ENCODE assay signal across 10 mouse cellular contexts in genomic region chr4:143311341-143311740, GRCm38 (mm10). TPM values are rescaled to one million over a fixed set of nuclear protein-coding genes. Genes with fewer than 3 reads are reported as not detected.
DNase-seq lines count a peak whose midpoint lies in the region; ATAC-seq and TF ChIP-seq lines count a peak whose summit lies in the region.
"Had no signal": no experiment of that assay in that cellular context is flagged by ENCODE, and none has a peak within 500 bp of the region (broad histone marks: within the 10 kb centered on the region; RNA-seq: fewer than 3 reads in every experiment).

No protein-coding gene starts in this region.

- no peaks in the 10 kb centered on the region for H3K27me3 ChIP-seq in thymus, adult 2 months (ENCODE audit: control insufficient read depth, insufficient read depth, low read length)
- H3K27me3 ChIP-seq in midbrain, embryonic 14.5 days (ENCODE audit: control insufficient read depth, insufficient read depth, low read length), result no peaks in the 10 kb centered on the region
- H3K27me3 ChIP-seq: heart, embryonic 13.5 days; limb, embryonic 12.5 days had no signal

- DNase-seq in heart, adult 18-20 months, result peak; percentile 8 to 35
- DNase-seq in heart, adult 8-10 months (ENCODE audit: low spot score), result no peak
- DNase-seq in thymus, adult 2 months, result peak; percentile 7
- no peak for DNase-seq in thymus, adult 18-20 months
- peak; percentile 25 to 28 for DNase-seq in gastrocnemius, postnatal 36 days
- DNase-seq in thymus, postnatal 25 days, result peak; percentile 4
- no peak for DNase-seq in midbrain, embryonic 14.5 days

- H3K4me2 ChIP-seq in midbrain, embryonic 14.5 days (ENCODE audit: low read length), result no peak overlapping the region
- H3K4me2 ChIP-seq: heart, embryonic 13.5 days; limb, embryonic 12.5 days had no signal

- 52% methylated on average over 2 of the region's 2 CpGs for WGBS in thymus, adult 2 months
- WGBS in midbrain, embryonic 14.5 days, result 47% methylated on average over 2 of the region's 2 CpGs

- no peak overlapping the region for H3K27ac ChIP-seq in thymus, adult 2 months (ENCODE audit: control insufficient read depth, insufficient read depth, low read length)
- no peak overlapping the region for H3K27ac ChIP-seq in midbrain, embryonic 14.5 days (replicated peaks; ENCODE audit: low read depth, low read length)
- H3K27ac ChIP-seq: heart, embryonic 13.5 days; limb, embryonic 12.5 days had no signal

- H3K4me1 ChIP-seq in thymus, adult 2 months (replicated peaks; ENCODE audit: control insufficient read depth, insufficient read depth, low read length), result no peaks in the 10 kb centered on the region
- 0 out of 2 replicates have a peak, but pooled peaks cover 2% of the 10 kb centered on the region for H3K4me1 ChIP-seq in midbrain, embryonic 14.5 days (ENCODE audit: control insufficient read depth, insufficient read depth, low read length)
- H3K4me1 ChIP-seq: heart, embryonic 13.5 days; limb, embryonic 12.5 days had no signal

- TF ChIP-seq POLR2A in thymus, adult 2 months (IDR thresholded peaks at IDR 0.05; ENCODE audit: control insufficient read depth, extremely low read depth, insufficient read depth, low read length, poor library complexity), result no peak

- intact Hi-C loops in gastrocnemius, postnatal 36 days (cut with DNase I), result loop anchor here (2.0 kb wide), 1 partner anchor 53 kb away; no protein-coding TSS in a partner anchor

- no peak for TF ChIP-seq CTCF in thymus, adult 2 months (IDR thresholded peaks at IDR 0.05; ENCODE audit: borderline replicate concordance, control insufficient read depth, extremely low read depth, insufficient read depth, low read length, poor library complexity)

- no peaks in the 10 kb centered on the region for H3K36me3 ChIP-seq in thymus, adult 2 months (ENCODE audit: control insufficient read depth, insufficient read depth, low read length)
- no peaks in the 10 kb centered on the region for H3K36me3 ChIP-seq in midbrain, embryonic 14.5 days (ENCODE audit: control insufficient read depth, insufficient read depth, low read length)
- H3K36me3 ChIP-seq: heart, embryonic 13.5 days; limb, embryonic 12.5 days had no signal

- H3K4me3 ChIP-seq in thymus, adult 2 months (ENCODE audit: control insufficient read depth, insufficient read depth, low read length), result no peak overlapping the region
- no peak overlapping the region for H3K4me3 ChIP-seq in midbrain, embryonic 14.5 days (replicated peaks; ENCODE audit: low read depth, low read length)
- H3K4me3 ChIP-seq: heart, embryonic 13.5 days; limb, embryonic 12.5 days had no signal

- H3K9ac ChIP-seq in midbrain, embryonic 14.5 days (replicated peaks; ENCODE audit: low read length), result no peak overlapping the region
- H3K9ac ChIP-seq: heart, embryonic 13.5 days; limb, embryonic 12.5 days had no signal

- H3K9me3 ChIP-seq in midbrain, embryonic 14.5 days (ENCODE audit: control insufficient read depth, low read length), result no peaks in the 10 kb centered on the region

- no peak for ATAC-seq in erythroblast, adult 5-6 weeks (replicated peaks; ENCODE audit: low FRiP score, poor library complexity, severe bottlenecking)
- ATAC-seq in midbrain, embryonic 14.5 days (ENCODE audit: low FRiP score, low TSS enrichment), result no peak

RNA-seq across cellular contexts. Expression of gene Pdpn, which starts 12.0 kb away (rescaled TPM):
- total RNA-seq in heart, adult 18-20 months (2021), result 1 to 10 TPM; 4.5 to 7.9 TPM
- total RNA-seq in heart, adult 8-10 months (2022), result 1 to 10 TPM; 5.0 to 7.2 (median 5.6) TPM
- 2.1 and 2.2 TPM in 2 replicates for polyA plus RNA-seq in thymus, adult 2 months (2012; rRNA removed)
- total RNA-seq in gastrocnemius, postnatal 36 days (2021), result 1 to 10 TPM; 7.0 to 7.7 TPM
- 0.84 TPM in 1 of 2 replicates, not detected in the other for total RNA-seq in erythroblast, adult 5-6 weeks (2015; ENCODE audit: low replicate concordance)
- total RNA-seq in erythroblast, adult 5-6 weeks (2017; ENCODE audit: low replicate concordance), result 0.42 TPM in 1 of 2 replicates, not detected in the other
- polyA plus RNA-seq in midbrain, embryonic 14.5 days (2014; fragmentation: Nextera tagmentation; extraction: Ambion mirVana), result 41.4 and 61.2 TPM in 2 replicates

RNA-seq across cellular contexts. Expression of gene Lrrc38, which starts 38.2 kb away (rescaled TPM):
- not detected for total RNA-seq in heart, adult 18-20 months (2021)
- under 1 TPM in 1 of 4 experiments, not detected in 3; 0.14 TPM for total RNA-seq in heart, adult 8-10 months (2022)
- 0.11 and 0.19 TPM in 2 replicates for polyA plus RNA-seq in thymus, adult 2 months (2012; rRNA removed)
- 10 to 100 TPM; 18.7 to 22.2 TPM for total RNA-seq in gastrocnemius, postnatal 36 days (2021)
- not detected in 2 replicates for total RNA-seq in erythroblast, adult 5-6 weeks (2015; ENCODE audit: low replicate concordance)
- total RNA-seq in erythroblast, adult 5-6 weeks (2017; ENCODE audit: low replicate concordance), result not detected in 2 replicates
- polyA plus RNA-seq in midbrain, embryonic 14.5 days (2014; fragmentation: Nextera tagmentation; extraction: Ambion mirVana), result 0.21 and 0.39 TPM in 2 replicates

Comparison
In these comparisons a context has a peak if more than half of its experiments do, and no peak if none do; other contexts are left out.
1. DNase-seq: peak in heart, adult 18-20 months (2 of 2), thymus, adult 2 months (single experiment), gastrocnemius, postnatal 36 days (2 of 2) and thymus, postnatal 25 days (single experiment); none in heart, adult 8-10 months (single experiment), thymus, adult 18-20 months (0 of 2) and midbrain, embryonic 14.5 days (single experiment).
2. RNA of gene Lrrc38, which starts 38.2 kb away (total RNA-seq): 18.7 to 22.2 TPM in gastrocnemius, postnatal 36 days; 0.14 TPM in heart, adult 8-10 months, not detected in heart, adult 18-20 months and not detected in erythroblast, adult 5-6 weeks; every median in the first group is over 10 times any median in the second.